Mouse (Mus musculus): ENCODE data around the gene Pram1. TPM values are rescaled to one million over a fixed set of nuclear protein-coding genes. Genes with fewer than 3 reads are reported as not detected.

Gene Pram1
- polyA plus RNA-seq, 1 experiment from 2014 or later = 0.31 TPM

GRCm38 (mm10) chr17:33630171-33630895 is 7.5 kb upstream of the Pram1 start:
- H3K27ac ChIP-seq = no peak overlapping the region
- H3K9me3 ChIP-seq = no peaks in the 10 kb centered on the region
- H3K36me3 ChIP-seq (replicated peaks) = peaks cover 43% of the 10 kb centered on the region
- no peaks in the 10 kb centered on the region for H3K27me3 ChIP-seq (ENCODE audit: poor library complexity, severe bottlenecking)
- WGBS = 89% methylated on average over 13 of the region's 13 CpGs
- DNase-seq (ENCODE audit: extremely low spot score, low spot score) = no peak
- H3K4me3 ChIP-seq = peak overlapping the region; percentile 78
- H3K4me1 ChIP-seq = peaks cover 22% of the 10 kb centered on the region

DNA sequence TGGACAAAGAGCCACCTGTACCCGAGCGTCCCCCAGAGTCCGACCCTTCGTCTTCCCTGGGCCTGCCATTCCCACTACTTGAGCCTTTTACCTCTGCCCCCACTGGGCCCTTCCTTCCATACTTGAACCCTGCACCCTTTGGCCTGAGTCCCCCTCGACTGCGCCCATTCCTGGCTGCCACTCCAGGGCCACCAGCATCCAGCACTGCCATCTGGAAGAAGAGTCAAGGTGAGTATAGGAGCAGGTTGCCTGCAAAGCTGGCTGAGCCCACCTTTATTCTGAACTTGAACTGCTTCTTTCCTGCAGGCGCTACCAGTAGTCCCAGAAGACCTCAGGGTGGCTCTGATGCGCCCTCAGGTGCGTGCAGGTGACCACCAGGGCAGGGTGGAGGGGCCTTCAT is 6.6 kb upstream of the Pram1 start:
- Histone ChIP-seq H3K27ac (no peak overlapping the region), H3K4me3 (no peak overlapping the region), H3K9me3 (no peaks in the 10 kb centered on the region), H3K27me3 (ENCODE audit: poor library complexity, severe bottlenecking) (no peaks in the 10 kb centered on the region), H3K36me3 (replicated peaks) (peaks cover 43% of the 10 kb centered on the region), H3K4me1 (peaks cover 22% of the 10 kb centered on the region)
- 95% methylated on average over 9 of the region's 9 CpGs for WGBS
- no peak for DNase-seq (ENCODE audit: extremely low spot score, low spot score)

GRCm38 (mm10) chr17:33631796-33632195 is 6.1 kb upstream of the Pram1 start:
- 97% methylated on average over 5 of the region's 5 CpGs for WGBS
- peaks cover 44% of the 10 kb centered on the region for H3K36me3 ChIP-seq (replicated peaks)
- no peaks in the 10 kb centered on the region for H3K27me3 ChIP-seq (ENCODE audit: poor library complexity, severe bottlenecking)
- no peaks in the 10 kb centered on the region for H3K9me3 ChIP-seq
- H3K4me3 ChIP-seq = no peak overlapping the region
- no peak overlapping the region for H3K27ac ChIP-seq
- peaks cover 22% of the 10 kb centered on the region for H3K4me1 ChIP-seq
- DNase-seq (ENCODE audit: extremely low spot score, low spot score) = no peak

GRCm38 (mm10) chr17:33637038-33637437 is 818 bp upstream of the Pram1 start:
- peaks cover 66% of the 10 kb centered on the region for H3K36me3 ChIP-seq (replicated peaks)
- no peaks in the 10 kb centered on the region for H3K27me3 ChIP-seq (ENCODE audit: poor library complexity, severe bottlenecking)
- H3K4me1 ChIP-seq = no peaks in the 10 kb centered on the region
- H3K27ac ChIP-seq = no peak overlapping the region
- no peaks in the 10 kb centered on the region for H3K9me3 ChIP-seq
- DNase-seq (ENCODE audit: extremely low spot score, low spot score) = no peak
- H3K4me3 ChIP-seq = no peak overlapping the region
- WGBS = 91% methylated on average over 2 of the region's 2 CpGs

GRCm38 (mm10) chr17:33639743-33640142 is 1.9 kb downstream of the Pram1 start:
- peaks cover 76% of the 10 kb centered on the region for H3K36me3 ChIP-seq (replicated peaks)
- no peaks in the 10 kb centered on the region for H3K27me3 ChIP-seq (ENCODE audit: poor library complexity, severe bottlenecking)
- H3K4me3 ChIP-seq = no peak overlapping the region
- WGBS = 75% methylated on average over 6 of the region's 6 CpGs
- H3K27ac ChIP-seq = no peak overlapping the region
- no peaks in the 10 kb centered on the region for H3K4me1 ChIP-seq
- H3K9me3 ChIP-seq = no peaks in the 10 kb centered on the region
- no peak for DNase-seq (ENCODE audit: extremely low spot score, low spot score)

GRCm38 (mm10) chr17:33644068-33644467 is 6.2 kb downstream of the Pram1 start:
- no peaks in the 10 kb centered on the region for H3K9me3 ChIP-seq
- H3K4me3 ChIP-seq = no peak overlapping the region
- H3K27ac ChIP-seq = no peak overlapping the region
- 91% methylated on average over 4 of the region's 4 CpGs for WGBS
- no peak for DNase-seq (ENCODE audit: extremely low spot score, low spot score)
- no peaks in the 10 kb centered on the region for H3K4me1 ChIP-seq
- no peaks in the 10 kb centered on the region for H3K27me3 ChIP-seq (ENCODE audit: poor library complexity, severe bottlenecking)
- peaks cover 93% of the 10 kb centered on the region for H3K36me3 ChIP-seq (replicated peaks)

DNA sequence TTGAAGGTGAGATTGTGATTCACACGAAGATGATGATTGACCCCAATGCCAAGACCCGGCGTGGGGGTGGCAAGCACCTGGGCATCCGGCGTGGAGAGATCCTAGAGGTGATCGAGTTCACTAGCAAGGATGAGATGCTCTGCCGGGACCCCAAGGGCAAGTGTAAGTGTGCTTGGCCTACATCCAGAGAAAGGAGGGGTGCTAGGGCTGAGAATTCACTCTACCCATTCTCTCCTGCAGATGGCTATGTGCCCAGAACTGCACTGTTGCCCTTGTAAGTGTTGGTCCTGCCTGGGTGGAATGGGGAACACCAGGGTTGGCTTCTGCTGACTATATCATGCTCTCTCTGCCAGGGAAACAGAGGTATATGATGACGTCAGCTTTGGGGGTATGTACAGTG is 7.2 kb downstream of the Pram1 start:
- Histone ChIP-seq H3K4me3 (no peak overlapping the region), H3K9me3 (no peaks in the 10 kb centered on the region), H3K36me3 (replicated peaks) (peaks cover 100% of the 10 kb centered on the region), H3K27ac (no peak overlapping the region), H3K4me1 (no peaks in the 10 kb centered on the region), H3K27me3 (ENCODE audit: poor library complexity, severe bottlenecking) (no peaks in the 10 kb centered on the region)
- DNase-seq (ENCODE audit: extremely low spot score, low spot score) = no peak
- 95% methylated on average over 8 of the region's 8 CpGs for WGBS

- Histone ChIP-seq H3K36me3 (replicated peaks) (peaks cover 100% of the 10 kb centered on the region), H3K27me3 (ENCODE audit: poor library complexity, severe bottlenecking) (no peaks in the 10 kb centered on the region), H3K4me1 (no peaks in the 10 kb centered on the region), H3K9me3 (no peaks in the 10 kb centered on the region), H3K27ac (no peak overlapping the region), H3K4me3 (no peak overlapping the region)
- no peak for DNase-seq (ENCODE audit: extremely low spot score, low spot score)
- 97% methylated on average over 34 of the region's 34 CpGs for WGBS
Observed at GRCm38 (mm10) chr17:33649781-33650475, 12.1 kb downstream of the Pram1 start.

DNA sequence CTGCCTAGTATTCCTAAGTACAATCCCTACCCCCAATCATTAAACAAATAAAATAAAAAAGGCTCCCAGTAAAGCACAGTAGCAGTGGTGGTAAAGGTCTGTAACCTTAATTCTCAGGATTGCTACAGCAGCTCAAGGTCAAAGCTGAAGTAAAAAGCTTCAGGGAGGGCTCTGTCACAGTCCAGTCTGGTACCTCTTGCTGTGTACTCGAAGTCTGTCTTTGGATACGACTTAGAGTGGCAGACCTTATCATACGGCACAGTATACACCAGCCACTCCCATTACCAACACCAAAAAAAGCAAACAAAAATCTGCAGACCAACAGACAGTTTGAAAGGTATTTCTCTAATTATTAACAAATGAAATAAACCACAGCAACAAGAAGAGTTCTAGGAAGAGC is 29.0 kb downstream of the Pram1 start:
- Histone ChIP-seq H3K4me1 (no peaks in the 10 kb centered on the region), H3K4me3 (no peak overlapping the region), H3K27ac (no peak overlapping the region), H3K27me3 (ENCODE audit: poor library complexity, severe bottlenecking) (no peaks in the 10 kb centered on the region), H3K36me3 (replicated peaks) (peaks cover 80% of the 10 kb centered on the region), H3K9me3 (no peaks in the 10 kb centered on the region)
- WGBS = 88% methylated on average over 3 of the region's 3 CpGs
- no peak for DNase-seq (ENCODE audit: extremely low spot score, low spot score)

- no peaks in the 10 kb centered on the region for H3K27me3 ChIP-seq (ENCODE audit: poor library complexity, severe bottlenecking)
- no peak overlapping the region for H3K4me3 ChIP-seq
- H3K9me3 ChIP-seq = no peaks in the 10 kb centered on the region
- H3K27ac ChIP-seq = no peak overlapping the region
- DNase-seq (ENCODE audit: extremely low spot score, low spot score) = no peak
- H3K36me3 ChIP-seq (replicated peaks) = peaks cover 67% of the 10 kb centered on the region
- whole genome bisulfite sequencing = 95% methylated on average over 3 of the region's 3 CpGs
- no peaks in the 10 kb centered on the region for H3K4me1 ChIP-seq
Observed at GRCm38 (mm10) chr17:33669681-33670080, 31.8 kb downstream of the Pram1 start.

DNA sequence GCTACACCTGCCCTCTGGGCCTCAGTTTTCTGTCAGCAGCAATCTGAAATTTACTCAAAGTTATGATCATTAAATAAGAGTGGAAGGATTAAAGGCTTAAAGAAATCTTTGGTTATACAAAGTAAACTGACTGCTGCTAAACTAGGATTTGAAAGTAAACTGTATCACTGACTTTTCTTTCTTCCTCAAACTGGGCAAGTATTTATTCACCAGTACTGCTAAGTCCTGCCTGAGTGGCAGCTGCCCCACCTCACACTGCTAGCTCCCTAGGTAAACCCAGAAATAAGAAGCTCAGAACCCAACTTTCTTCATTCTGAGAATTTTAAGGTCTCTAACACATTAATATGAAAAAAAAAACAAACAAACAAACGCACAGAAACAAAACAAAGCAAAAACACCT is 36.0 kb downstream of the Pram1 start:
- WGBS = 94% methylated on average over 1 of the region's 1 CpGs
- H3K4me3 ChIP-seq = no peak overlapping the region
- no peaks in the 10 kb centered on the region for H3K4me1 ChIP-seq
- no peak for DNase-seq (ENCODE audit: extremely low spot score, low spot score)
- H3K27me3 ChIP-seq (ENCODE audit: poor library complexity, severe bottlenecking) = no peaks in the 10 kb centered on the region
- H3K27ac ChIP-seq = no peak overlapping the region
- H3K36me3 ChIP-seq (replicated peaks) = peaks cover 60% of the 10 kb centered on the region
- H3K9me3 ChIP-seq = no peaks in the 10 kb centered on the region

DNA sequence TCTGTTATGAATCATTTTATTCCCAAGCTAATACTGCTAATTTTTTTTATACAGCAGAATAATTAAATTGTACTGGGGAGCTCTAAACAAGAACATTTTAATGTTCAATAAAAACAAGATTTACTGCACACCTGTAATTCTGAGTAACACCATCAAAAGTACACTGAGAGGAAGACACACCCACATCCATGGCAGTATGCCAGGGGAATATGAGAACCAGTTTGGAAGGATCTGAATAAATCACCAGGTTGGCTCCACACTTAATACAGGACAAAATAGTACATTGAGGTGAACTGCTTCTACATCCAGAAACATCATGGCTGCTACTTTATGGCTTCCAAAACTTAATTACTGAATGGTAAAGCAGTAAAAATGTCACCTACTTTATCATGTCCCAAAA is 37.6 kb downstream of the Pram1 start:
- no peaks in the 10 kb centered on the region for H3K4me1 ChIP-seq
- H3K4me3 ChIP-seq = no peak overlapping the region
- no peaks in the 10 kb centered on the region for H3K27me3 ChIP-seq (ENCODE audit: poor library complexity, severe bottlenecking)
- no peak overlapping the region for H3K27ac ChIP-seq
- no peak for DNase-seq (ENCODE audit: extremely low spot score, low spot score)
- H3K36me3 ChIP-seq (replicated peaks) = peaks cover 53% of the 10 kb centered on the region
- H3K9me3 ChIP-seq = no peaks in the 10 kb centered on the region

- no peak for DNase-seq (ENCODE audit: extremely low spot score, low spot score)
- no peaks in the 10 kb centered on the region for H3K4me1 ChIP-seq
- no peak overlapping the region for H3K4me3 ChIP-seq
- peaks cover 53% of the 10 kb centered on the region for H3K36me3 ChIP-seq (replicated peaks)
- H3K27ac ChIP-seq = no peak overlapping the region
- no peaks in the 10 kb centered on the region for H3K9me3 ChIP-seq
- WGBS = 96% methylated on average over 2 of the region's 2 CpGs
- no peaks in the 10 kb centered on the region for H3K27me3 ChIP-seq (ENCODE audit: poor library complexity, severe bottlenecking)
Observed at GRCm38 (mm10) chr17:33676086-33676485, 38.2 kb downstream of the Pram1 start.
